In genomic region chr5:121843138-121843905, GRCm38 (mm10) we compare ENCODE assay signal across 8 mouse cellular contexts. TPM values are rescaled to one million over a fixed set of nuclear protein-coding genes. Genes with fewer than 3 reads are reported as not detected.
A peak's percentile ranks its signal among the peaks of the same experiment; 100 is the strongest.
DNase-seq lines count a peak whose midpoint lies in the region; ATAC-seq and TF ChIP-seq lines count a peak whose summit lies in the region.

No protein-coding gene starts in this region.

- H3K27me3 ChIP-seq in limb, embryonic 14.5 days (ENCODE audit: control insufficient read depth, insufficient read depth, low read length): peaks cover 17% of the 10 kb centered on the region
- H3K27me3 ChIP-seq in small intestine, adult 2 months (ENCODE audit: control insufficient read depth, insufficient read depth, low read length): no peaks in the 10 kb centered on the region

- peak; percentile 56 for DNase-seq in cerebellum, adult 11-12 months
- no peak for DNase-seq in cerebellum, adult 8-10 months
- DNase-seq in urinary bladder, postnatal 14 days (ENCODE audit: low spot score): peak; percentile 67
- DNase-seq in urinary bladder, postnatal 10 days (ENCODE audit: low spot score): no peak
- DNase-seq in limb, embryonic 14.5 days (ENCODE audit: low spot score): no peak
- no peak for DNase-seq in layer of hippocampus, postnatal 14 days (ENCODE audit: low spot score in 2 of 2)
- no peak for DNase-seq in yolk sac, embryonic 10.5 days (ENCODE audit: low spot score)

- TF ChIP-seq POLR2A in limb, embryonic 14.5 days (IDR thresholded peaks at IDR 0.05; ENCODE audit: borderline replicate concordance, extremely low read depth, insufficient read depth, insufficient read length): no peak
- no peak for TF ChIP-seq POLR2A in small intestine, adult 2 months (IDR thresholded peaks at IDR 0.05; ENCODE audit: low read depth, low read length)

- WGBS in limb, embryonic 14.5 days: 16% methylated on average over 17 of the region's 17 CpGs
- 16% methylated on average over 17 of the region's 17 CpGs for WGBS in small intestine, adult 2 months

- H3K4me2 ChIP-seq in limb, embryonic 14.5 days (replicated peaks; ENCODE audit: low read depth, low read length, severe bottlenecking): peak overlapping the region; percentile 78

- TF ChIP-seq CTCF in small intestine, adult 2 months (IDR thresholded peaks at IDR 0.05; ENCODE audit: extremely low read depth, insufficient read length, insufficient replicate concordance, low read depth, low read length): no peak

- H3K36me3 ChIP-seq in limb, embryonic 14.5 days (ENCODE audit: control insufficient read depth, insufficient read depth, low read length): no peaks in the 10 kb centered on the region
- H3K36me3 ChIP-seq in small intestine, adult 2 months (ENCODE audit: control insufficient read depth, insufficient read depth, low read length): no peaks in the 10 kb centered on the region

- H3K27ac ChIP-seq in limb, embryonic 14.5 days (replicated peaks; ENCODE audit: low read depth, low read length): no peak overlapping the region
- no peak overlapping the region for H3K27ac ChIP-seq in small intestine, adult 2 months (ENCODE audit: insufficient read depth, low read depth, low read length)

- H3K4me1 ChIP-seq in limb, embryonic 14.5 days (ENCODE audit: control insufficient read depth, insufficient read depth, low read length): peaks cover 11% of the 10 kb centered on the region; the same call in 1 of the 2 replicates
- peaks cover 11% of the 10 kb centered on the region; the same call in 1 of the 2 replicates for H3K4me1 ChIP-seq in small intestine, adult 2 months (ENCODE audit: control insufficient read depth, insufficient read depth, insufficient read length, low read length)

- no peak for ATAC-seq in limb, embryonic 14.5 days (ENCODE audit: low FRiP score, low read depth)

- H3K9me3 ChIP-seq in limb, embryonic 14.5 days (ENCODE audit: control insufficient read depth, low read length): no peaks in the 10 kb centered on the region

- peak overlapping the region; percentile 53 for H3K4me3 ChIP-seq in limb, embryonic 14.5 days (replicated peaks; ENCODE audit: low read length)
- H3K4me3 ChIP-seq in small intestine, adult 2 months (ENCODE audit: low read depth, low read length): peak overlapping the region; percentile 67

- no peak overlapping the region for H3K9ac ChIP-seq in limb, embryonic 14.5 days (ENCODE audit: low read depth, low read length, severe bottlenecking)

RNA-seq across cellular contexts. Expression of gene Pheta1, which starts 5.5 kb away (rescaled TPM):
- polyA plus RNA-seq in limb, embryonic 14.5 days (2012; rRNA removed): 30.1 and 40.2 TPM in 2 replicates
- 21.3 and 28.0 TPM in 2 replicates for polyA plus RNA-seq in limb, embryonic 14.5 days (2014; fragmentation: Nextera tagmentation; extraction: Ambion mirVana)
- 98.0 and 283 TPM in 2 replicates for polyA plus RNA-seq in small intestine, adult 2 months (2012; rRNA removed)
- total RNA-seq in layer of hippocampus, postnatal 14 days (2021): 10 to 100 TPM; 10.3 to 12.4 TPM

RNA-seq across cellular contexts. Expression of gene Sh2b3, which starts 5.9 kb away (rescaled TPM):
- polyA plus RNA-seq in limb, embryonic 14.5 days (2012; rRNA removed): 24.1 and 34.9 TPM in 2 replicates
- polyA plus RNA-seq in limb, embryonic 14.5 days (2014; fragmentation: Nextera tagmentation; extraction: Ambion mirVana): 18.5 and 19.7 TPM in 2 replicates
- polyA plus RNA-seq in small intestine, adult 2 months (2012; rRNA removed): 62.5 and 88.1 TPM in 2 replicates
- 10 to 100 TPM; 18.5 to 18.7 TPM for total RNA-seq in layer of hippocampus, postnatal 14 days (2021)

Comparison
In these comparisons a context has a peak if more than half of its experiments do, and no peak if none do; other contexts are left out.
1. DNase-seq: peak in cerebellum, adult 11-12 months (single experiment) and urinary bladder, postnatal 14 days (single experiment); none in cerebellum, adult 8-10 months (single experiment), urinary bladder, postnatal 10 days (single experiment), limb, embryonic 14.5 days (single experiment), layer of hippocampus, postnatal 14 days (0 of 2) and yolk sac, embryonic 10.5 days (single experiment).